Mouse (Mus musculus) spleen, adult 2 months (tissue): ENCODE data around the gene Pde3a.

Experiments
- CTCF ChIP-seq: fragments of 200-500 bp; IDR thresholded peaks from 2 replicates; pipeline ENCODE4 v1.5.1; 2011; ENCODE audit warnings: mild to moderate bottlenecking, inconsistent platforms; ENCODE audit not compliant: insufficient read depth, insufficient read length, insufficient replicate concordance; ENCODE audit errors: extremely low read depth
- POLR2A ChIP-seq: fragments of 200-500 bp; IDR thresholded peaks from 2 replicates; pipeline ENCODE4 v1.6.1; 2011; ENCODE audit warnings: low read depth, low read length, inconsistent platforms

DNA sequence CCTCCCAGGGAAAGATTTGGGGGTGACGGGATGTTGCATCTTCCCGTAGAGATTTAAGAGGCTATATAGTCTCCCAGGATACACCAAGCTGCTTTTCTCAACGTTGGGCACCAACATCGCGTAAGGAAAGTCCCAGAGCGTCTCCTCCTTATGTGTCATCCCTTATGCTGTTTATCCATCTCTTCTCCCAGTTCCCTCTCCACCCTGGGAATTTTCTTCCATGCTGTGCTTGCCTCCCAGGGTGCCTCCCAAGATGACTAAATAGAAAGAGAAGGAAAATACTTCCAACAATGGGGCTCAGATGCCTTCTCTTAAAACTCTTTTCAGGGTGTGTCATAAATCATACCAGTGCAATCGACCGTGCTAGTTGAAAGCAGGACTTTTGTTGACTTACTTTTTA is 199.8 kb downstream of the Pde3a start:
- TF ChIP-seq CTCF (no peak), POLR2A (no peak)
